Comparison of ENCODE assay signal across 11 mouse cellular contexts in the genomic region with DNA sequence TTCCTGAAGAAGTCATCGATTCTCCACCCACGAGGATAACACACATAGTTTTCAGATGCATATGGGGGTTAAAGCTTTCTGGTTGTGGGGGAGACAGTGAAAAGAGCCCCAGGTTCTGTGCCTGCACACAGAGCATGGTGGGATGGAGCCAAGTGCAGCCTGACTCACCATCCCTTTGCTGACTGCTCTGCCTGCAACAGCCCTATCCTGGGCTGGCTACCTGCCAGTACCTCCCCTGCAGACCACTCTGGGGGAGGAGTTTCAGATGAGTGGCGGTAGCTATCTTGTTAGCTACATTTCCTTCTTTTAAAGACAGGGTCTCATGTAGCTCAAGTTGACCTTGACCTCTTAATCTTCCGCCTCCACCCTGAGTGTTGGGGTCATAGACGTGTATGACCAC. TPM values are rescaled to one million over a fixed set of nuclear protein-coding genes. Genes with fewer than 3 reads are reported as not detected.
A peak's percentile ranks its signal among the peaks of the same experiment; 100 is the strongest.
DNase-seq lines count a peak whose midpoint lies in the region; ATAC-seq lines count a peak whose summit lies in the region.
"Had no signal": no experiment of that assay in that cellular context is flagged by ENCODE, and none has a peak within 500 bp of the region (broad histone marks: within the 10 kb centered on the region; RNA-seq: fewer than 3 reads in every experiment).

No protein-coding gene starts in this region.

- peak; percentile 34 for ATAC-seq in heart, embryonic 14.5 days (ENCODE audit: insufficient number of reproducible peaks, insufficient read depth, low FRiP score, low read depth)
- no peak for ATAC-seq in neural tube, embryonic 13.5 days (ENCODE audit: low read depth)
- no peak for ATAC-seq in neural tube, embryonic 15.5 days (ENCODE audit: low FRiP score)
- ATAC-seq in limb, embryonic 13.5 days (ENCODE audit: low FRiP score, low read depth) = no peak

- peak overlapping the region; percentile 68; the same call in 1 of the 2 replicates for H3K9ac ChIP-seq in heart, embryonic 14.5 days (ENCODE audit: low read length)
- H3K9ac ChIP-seq in neural tube, embryonic 13.5 days = no peak overlapping the region
- H3K9ac ChIP-seq in neural tube, embryonic 15.5 days (replicated peaks) = no peak overlapping the region
- no peak overlapping the region for H3K9ac ChIP-seq in limb, embryonic 13.5 days

- no peaks in the 10 kb centered on the region for H3K9me3 ChIP-seq in heart, embryonic 14.5 days (ENCODE audit: control insufficient read depth, low read length)
- H3K9me3 ChIP-seq in neural tube, embryonic 13.5 days = no peaks in the 10 kb centered on the region
- H3K9me3 ChIP-seq in neural tube, embryonic 15.5 days (replicated peaks) = no peaks in the 10 kb centered on the region
- no peaks in the 10 kb centered on the region for H3K9me3 ChIP-seq in limb, embryonic 13.5 days

- peak overlapping the region; percentile 65 for H3K4me2 ChIP-seq in heart, embryonic 14.5 days (ENCODE audit: low read length)
- no peak overlapping the region for H3K4me2 ChIP-seq in neural tube, embryonic 13.5 days
- no peak overlapping the region for H3K4me2 ChIP-seq in neural tube, embryonic 15.5 days
- H3K4me2 ChIP-seq in limb, embryonic 13.5 days (replicated peaks) = peak overlapping the region; percentile 53

- peak overlapping the region in 1 of 2 experiments; percentile 26; a peak in 1 of 4 replicates for H3K4me3 ChIP-seq in heart, embryonic 14.5 days (ENCODE audit: control insufficient read depth in 1 of 2, insufficient read depth in 1 of 2, low read depth in 1 of 2, low read length in 2 of 2)
- no peak overlapping the region for H3K4me3 ChIP-seq in neural tube, embryonic 13.5 days
- no peak overlapping the region for H3K4me3 ChIP-seq in neural tube, embryonic 15.5 days (replicated peaks)
- no peak overlapping the region for H3K4me3 ChIP-seq in limb, embryonic 13.5 days

- no peaks in the 10 kb centered on the region for H3K27me3 ChIP-seq in heart, embryonic 14.5 days (ENCODE audit: control insufficient read depth, insufficient read depth, low read length)
- H3K27me3 ChIP-seq in neural tube, embryonic 13.5 days = no peaks in the 10 kb centered on the region
- no peaks in the 10 kb centered on the region for H3K27me3 ChIP-seq in neural tube, embryonic 15.5 days (replicated peaks)
- H3K27me3 ChIP-seq in limb, embryonic 13.5 days = 0 out of 2 replicates have a peak, but pooled peaks cover 3% of the 10 kb centered on the region

- 29% methylated on average over 5 of the region's 5 CpGs for WGBS in heart, embryonic 14.5 days
- 72% methylated on average over 5 of the region's 5 CpGs for WGBS in neural tube, embryonic 13.5 days
- WGBS in neural tube, embryonic 15.5 days = 65% methylated on average over 5 of the region's 5 CpGs
- 54% methylated on average over 5 of the region's 5 CpGs for WGBS in limb, embryonic 13.5 days

- H3K36me3 ChIP-seq in heart, embryonic 14.5 days (ENCODE audit: control insufficient read depth, insufficient read depth, low read length) = 0 out of 2 replicates have a peak, but pooled peaks cover 22% of the 10 kb centered on the region
- H3K36me3 ChIP-seq in neural tube, embryonic 13.5 days = no peaks in the 10 kb centered on the region
- H3K36me3 ChIP-seq in neural tube, embryonic 15.5 days = no peaks in the 10 kb centered on the region
- H3K36me3 ChIP-seq in limb, embryonic 13.5 days = no peaks in the 10 kb centered on the region

- intact Hi-C loops in left cerebral cortex, postnatal 10 days (cut with DNase I) = no loop called here

- DNase-seq in heart, adult 9 months (ENCODE audit: low spot score in 2 of 2) = no peak
- peak; percentile 85 for DNase-seq in brain, adult 2 months (ENCODE audit: low read depth, low spot score)
- DNase-seq in gastrocnemius, postnatal 4 days (ENCODE audit: low spot score in 2 of 2) = no peak
- no peak for DNase-seq in left cerebral cortex, postnatal 10 days (ENCODE audit: extremely low spot score in 1 of 2, low spot score in 2 of 2)
- DNase-seq: kidney, adult 11 months; liver; thymus, adult 18-20 months had no signal

- peak overlapping the region; percentile 83 to 86 for H3K27ac ChIP-seq in heart, embryonic 14.5 days (replicated peaks in 1 of 2; ENCODE audit: control insufficient read depth in 1 of 2, insufficient read depth in 1 of 2, low read depth in 2 of 2, low read length in 2 of 2)
- H3K27ac ChIP-seq in neural tube, embryonic 13.5 days (replicated peaks) = peak overlapping the region; percentile 49; the same call in 1 of the 2 replicates
- no peak overlapping the region for H3K27ac ChIP-seq in neural tube, embryonic 15.5 days (replicated peaks)
- no peak overlapping the region for H3K27ac ChIP-seq in limb, embryonic 13.5 days

- H3K4me1 ChIP-seq in heart, embryonic 14.5 days (ENCODE audit: control insufficient read depth in 2 of 2, insufficient read depth in 2 of 2, low read length in 2 of 2) = peaks cover 28 to 34% of the 10 kb centered on the region in 2 experiments
- H3K4me1 ChIP-seq in neural tube, embryonic 13.5 days (replicated peaks) = peaks cover 48% of the 10 kb centered on the region
- H3K4me1 ChIP-seq in neural tube, embryonic 15.5 days = peaks cover 32% of the 10 kb centered on the region
- peaks cover 26% of the 10 kb centered on the region for H3K4me1 ChIP-seq in limb, embryonic 13.5 days

RNA-seq across cellular contexts. Expression of gene Selenon, which starts 26.4 kb away (rescaled TPM):
- polyA plus RNA-seq in heart, embryonic 14.5 days (2014; fragmentation: Nextera tagmentation; extraction: Ambion mirVana) = 41.5 and 43.6 TPM in 2 replicates
- polyA plus RNA-seq in neural tube, embryonic 13.5 days (2015; fragmentation: Nextera tagmentation; extraction: Ambion mirVana) = 11.3 and 17.1 TPM in 2 replicates
- 8.4 and 19.4 TPM in 2 replicates for polyA plus RNA-seq in neural tube, embryonic 15.5 days (2015; fragmentation: Nextera tagmentation; extraction: Ambion mirVana)
- 15.2 and 16.3 TPM in 2 replicates for polyA plus RNA-seq in limb, embryonic 13.5 days (2015; fragmentation: Nextera tagmentation; extraction: Ambion mirVana)
- total RNA-seq in gastrocnemius, postnatal 4 days (2021) = 10 to 100 TPM; 43.5 to 45.4 TPM
- 10 to 100 TPM; 17.6 to 19.7 TPM for total RNA-seq in left cerebral cortex, postnatal 10 days (2021)

RNA-seq across cellular contexts. Expression of gene Mtfr1l, which starts 43.2 kb away (rescaled TPM):
- 170 and 175 TPM in 2 replicates for polyA plus RNA-seq in heart, embryonic 14.5 days (2014; fragmentation: Nextera tagmentation; extraction: Ambion mirVana)
- 165 and 172 TPM in 2 replicates for polyA plus RNA-seq in neural tube, embryonic 13.5 days (2015; fragmentation: Nextera tagmentation; extraction: Ambion mirVana)
- polyA plus RNA-seq in neural tube, embryonic 15.5 days (2015; fragmentation: Nextera tagmentation; extraction: Ambion mirVana) = 166 and 177 TPM in 2 replicates
- 131 and 132 TPM in 2 replicates for polyA plus RNA-seq in limb, embryonic 13.5 days (2015; fragmentation: Nextera tagmentation; extraction: Ambion mirVana)
- total RNA-seq in gastrocnemius, postnatal 4 days (2021) = 100 to 1,000 TPM in 1 of 2 experiments, 10 to 100 TPM in 1; 99.7 to 104 TPM
- 10 to 100 TPM; 82.8 to 84.5 TPM for total RNA-seq in left cerebral cortex, postnatal 10 days (2021)

Comparison
In these comparisons a context has a peak if more than half of its experiments do, and no peak if none do; other contexts are left out.
1. H3K27ac ChIP-seq: peak in heart, embryonic 14.5 days (2 of 2) and neural tube, embryonic 13.5 days (single experiment); none in neural tube, embryonic 15.5 days (single experiment) and limb, embryonic 13.5 days (single experiment).
2. H3K4me2 ChIP-seq: peak in heart, embryonic 14.5 days (single experiment) and limb, embryonic 13.5 days (single experiment); none in neural tube, embryonic 13.5 days (single experiment) and neural tube, embryonic 15.5 days (single experiment).